ENCODE assay signal across 8 mouse cellular contexts in the genomic region with DNA sequence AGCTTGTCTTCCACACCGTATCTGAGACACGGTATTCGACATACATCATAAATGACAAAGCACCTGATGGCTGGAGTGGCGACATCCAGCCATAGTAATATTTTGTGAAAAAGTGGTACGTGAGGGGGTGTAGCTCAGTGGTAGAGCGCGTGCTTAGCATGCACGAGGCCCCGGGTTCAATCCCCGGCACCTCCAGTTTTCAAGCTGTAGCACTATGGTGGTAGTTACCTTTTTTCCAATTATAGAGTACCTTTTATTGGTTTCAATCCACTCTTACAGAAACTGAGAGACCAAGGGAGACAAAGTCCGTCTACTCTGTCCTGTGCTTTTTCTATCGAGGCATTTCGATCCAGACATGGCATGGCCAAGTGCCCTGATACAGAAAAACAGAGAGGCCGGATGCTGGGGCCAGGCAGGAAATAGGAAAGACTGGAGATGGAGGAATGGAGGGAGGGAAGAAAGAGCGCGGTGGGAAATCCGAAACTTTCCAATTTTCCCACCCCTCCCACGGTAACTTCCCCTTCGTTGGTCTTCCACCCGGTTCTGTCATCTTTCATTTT. TPM values are rescaled to one million over a fixed set of nuclear protein-coding genes. Genes with fewer than 3 reads are reported as not detected.
DNase-seq lines count a peak whose midpoint lies in the region; ATAC-seq and TF ChIP-seq lines count a peak whose summit lies in the region.

No protein-coding gene starts in this region.

- H3K4me2 ChIP-seq in embryonic facial prominence, embryonic 11.5 days (ENCODE audit: low read depth, low read length): peak overlapping the region; percentile 64
- peak overlapping the region; percentile 59 for H3K4me2 ChIP-seq in midbrain, embryonic 12.5 days (replicated peaks)

- TF ChIP-seq POLR2A in small intestine, adult 2 months (IDR thresholded peaks at IDR 0.05; ENCODE audit: low read depth, low read length): no peak

- no peak for TF ChIP-seq CTCF in small intestine, adult 2 months (IDR thresholded peaks at IDR 0.05; ENCODE audit: extremely low read depth, insufficient read length, insufficient replicate concordance, low read depth, low read length)

- no peaks in the 10 kb centered on the region for H3K4me1 ChIP-seq in embryonic facial prominence, embryonic 11.5 days (ENCODE audit: control insufficient read depth, insufficient read depth, low read length)
- H3K4me1 ChIP-seq in limb, embryonic 10.5 days: peaks cover 9% of the 10 kb centered on the region; the same call in 1 of the 2 replicates
- no peaks in the 10 kb centered on the region for H3K4me1 ChIP-seq in midbrain, embryonic 12.5 days
- no peaks in the 10 kb centered on the region; the same call in 1 of the 2 replicates for H3K4me1 ChIP-seq in small intestine, adult 2 months (ENCODE audit: control insufficient read depth, insufficient read depth, insufficient read length, low read length)

- H3K9me3 ChIP-seq in embryonic facial prominence, embryonic 11.5 days (replicated peaks; ENCODE audit: control insufficient read depth, low read length): no peaks in the 10 kb centered on the region
- no peaks in the 10 kb centered on the region for H3K9me3 ChIP-seq in limb, embryonic 10.5 days (replicated peaks)
- H3K9me3 ChIP-seq in midbrain, embryonic 12.5 days: no peaks in the 10 kb centered on the region

- H3K27me3 ChIP-seq in embryonic facial prominence, embryonic 11.5 days (ENCODE audit: control insufficient read depth, insufficient read depth, low read length): no peaks in the 10 kb centered on the region
- H3K27me3 ChIP-seq in limb, embryonic 10.5 days (ENCODE audit: low read depth, poor library complexity, severe bottlenecking): peaks cover 14% of the 10 kb centered on the region; the same call in 1 of the 2 replicates
- peaks cover 5% of the 10 kb centered on the region for H3K27me3 ChIP-seq in midbrain, embryonic 12.5 days
- H3K27me3 ChIP-seq in small intestine, adult 2 months (ENCODE audit: control insufficient read depth, insufficient read depth, low read length): no peaks in the 10 kb centered on the region; the same call in 1 of the 2 replicates

- WGBS in embryonic facial prominence, embryonic 11.5 days: under 1% methylated on average over 20 of the region's 20 CpGs
- WGBS in limb, embryonic 10.5 days: under 1% methylated on average over 20 of the region's 20 CpGs
- under 1% methylated on average over 20 of the region's 20 CpGs for WGBS in midbrain, embryonic 12.5 days
- under 1% methylated on average over 20 of the region's 20 CpGs for WGBS in small intestine, adult 2 months

- no peaks in the 10 kb centered on the region for H3K36me3 ChIP-seq in embryonic facial prominence, embryonic 11.5 days (replicated peaks; ENCODE audit: control insufficient read depth, insufficient read depth, low read depth, low read length)
- H3K36me3 ChIP-seq in limb, embryonic 10.5 days: no peaks in the 10 kb centered on the region
- H3K36me3 ChIP-seq in midbrain, embryonic 12.5 days: no peaks in the 10 kb centered on the region
- no peaks in the 10 kb centered on the region for H3K36me3 ChIP-seq in small intestine, adult 2 months (ENCODE audit: control insufficient read depth, insufficient read depth, low read length)

- H3K4me3 ChIP-seq in embryonic facial prominence, embryonic 11.5 days (ENCODE audit: low read depth, low read length): peak overlapping the region; percentile 59
- H3K4me3 ChIP-seq in limb, embryonic 10.5 days: peak overlapping the region; percentile 71
- H3K4me3 ChIP-seq in midbrain, embryonic 12.5 days: peak overlapping the region; percentile 63
- H3K4me3 ChIP-seq in small intestine, adult 2 months (ENCODE audit: low read depth, low read length): peak overlapping the region; percentile 61

- peak overlapping the region; percentile 80 for H3K9ac ChIP-seq in embryonic facial prominence, embryonic 11.5 days (replicated peaks; ENCODE audit: low read length)
- peak overlapping the region; percentile 72 for H3K9ac ChIP-seq in midbrain, embryonic 12.5 days (replicated peaks)

- DNase-seq in 3134 (ENCODE audit: extremely low read depth, insufficient read length, low spot score): peak; percentile 60
- DNase-seq in adrenal gland, postnatal 25 days: peak; percentile 79
- DNase-seq in embryonic facial prominence, embryonic 11.5 days (ENCODE audit: low spot score): peak; percentile 90
- peak; percentile 97 for DNase-seq in heart, adult 11 months
- peak; percentile 61 for DNase-seq in kidney, adult 11 months
- DNase-seq in limb, embryonic 10.5 days (ENCODE audit: low spot score): peak; percentile 92

- peak; percentile 92 for ATAC-seq in embryonic facial prominence, embryonic 11.5 days (replicated peaks; ENCODE audit: insufficient number of reproducible peaks, low FRiP score, low TSS enrichment, low read depth)
- peak; percentile 94 for ATAC-seq in midbrain, embryonic 12.5 days (ENCODE audit: low FRiP score, low read depth)

- H3K27ac ChIP-seq in embryonic facial prominence, embryonic 11.5 days (replicated peaks; ENCODE audit: low read depth, low read length): peak overlapping the region; percentile 47
- H3K27ac ChIP-seq in limb, embryonic 10.5 days: peak overlapping the region; percentile 91
- peak overlapping the region; percentile 80 for H3K27ac ChIP-seq in midbrain, embryonic 12.5 days (replicated peaks)
- no peak overlapping the region for H3K27ac ChIP-seq in small intestine, adult 2 months (ENCODE audit: insufficient read depth, low read depth, low read length)

RNA-seq across cellular contexts. Expression of gene Trim27, which starts 43.3 kb away (rescaled TPM):
- 49.2 and 59.6 TPM in 2 replicates for total RNA-seq in adrenal gland, postnatal 25 days (2021)
- 148 and 160 TPM in 2 replicates for polyA plus RNA-seq in embryonic facial prominence, embryonic 11.5 days (2014; fragmentation: Nextera tagmentation; extraction: Ambion mirVana)
- polyA plus RNA-seq in limb, embryonic 10.5 days (2016; fragmentation: Nextera tagmentation; extraction: Ambion mirVana): 200 and 218 TPM in 2 replicates
- 132 and 140 TPM in 2 replicates for polyA plus RNA-seq in midbrain, embryonic 12.5 days (2016; fragmentation: Nextera tagmentation; extraction: Ambion mirVana)
- polyA plus RNA-seq in small intestine, adult 2 months (2012; rRNA removed): 34.0 and 46.4 TPM in 2 replicates
